Mouse (Mus musculus) liver, adult 2 months (tissue): ENCODE measurements at regions not wholly inside any gene's neighbourhood (a gene's known extent, or its start where the extent isn't known, plus 50 kb on each side); places are given as distances from the start of the nearest gene placed in this dataset.

Experiments
- CTCF ChIP-seq: fragments of 200-500 bp; IDR thresholded peaks from 2 replicates; pipeline ENCODE4 v1.5.1; 2011; ENCODE audit warnings: low read depth, low read length, control low read depth
- POLR2A ChIP-seq: fragments of 200-500 bp; IDR thresholded peaks from 2 replicates; pipeline ENCODE4 v1.6.1; 2011; ENCODE audit warnings: low read length, control low read depth; ENCODE audit not compliant: insufficient read depth; ENCODE audit errors: extremely low read depth

- TF ChIP-seq CTCF (no peak), POLR2A (no peak)
Observed at GRCm38 (mm10) chr16:30144818-30145464, 80.8 kb downstream of the Hes1 start.
